Mouse (Mus musculus) C2C12 (cell line): ENCODE results near the gene Hist1h2an. TPM values are rescaled to one million over a fixed set of nuclear protein-coding genes. Genes with fewer than 3 reads are reported as not detected.

Experiments used
- H3K27me3 ChIP-seq: one replicate; pipeline ENCODE4 v1.6.1; 2011; ENCODE audit not compliant: control insufficient read depth, insufficient read depth, insufficient read length
- H3K36me3 ChIP-seq: one replicate; pipeline ENCODE4 v1.6.1; 2011; ENCODE audit not compliant: control insufficient read depth, insufficient read depth
- H3K4me3 ChIP-seq: one replicate; pipeline ENCODE4 v1.5.1; 2011; ENCODE audit warnings: mild to moderate bottlenecking, control low read depth; ENCODE audit not compliant: poor library complexity, insufficient read depth, severe bottlenecking
- H3K79me2 ChIP-seq: one replicate; pipeline ENCODE4 v1.6.1; 2011; ENCODE audit not compliant: control insufficient read depth, insufficient read depth
- H3K79me3 ChIP-seq: one replicate; pipeline ENCODE4 v1.6.1; 2011; ENCODE audit warnings: low read depth, control low read depth
- H3ac ChIP-seq: one replicate; pipeline ENCODE3; 2011; ENCODE audit warnings: low read depth; ENCODE audit not compliant: control insufficient read depth, insufficient read length
- CEBPB ChIP-seq: IDR thresholded peaks from one replicate; pipeline ENCODE4 v1.6.1; 2011; ENCODE audit warnings: low read depth, mild to moderate bottlenecking, control low read depth, moderate library complexity
- CTCF ChIP-seq: IDR thresholded peaks from one replicate; pipeline ENCODE4 v1.5.1; 2011; ENCODE audit not compliant: control insufficient read depth, insufficient read depth, insufficient read length
- FOSL1 ChIP-seq: IDR thresholded peaks from one replicate; pipeline ENCODE4 v1.8.0; 2011; ENCODE audit warnings: mild to moderate bottlenecking, low read length; ENCODE audit not compliant: poor library complexity, insufficient read depth, severe bottlenecking
- MAX ChIP-seq: IDR thresholded peaks from one replicate; pipeline ENCODE4 v1.6.1; 2011; ENCODE audit warnings: mild to moderate bottlenecking, control low read depth
- MYOD1 ChIP-seq: IDR thresholded peaks from one replicate; pipeline ENCODE4 v1.6.1; 2011; ENCODE audit warnings: low read depth; ENCODE audit not compliant: control insufficient read depth, insufficient read length
- MYOG ChIP-seq: IDR thresholded peaks from one replicate; pipeline ENCODE4 v1.6.1; 2011; ENCODE audit not compliant: control insufficient read depth, insufficient read length; ENCODE audit errors: extremely low read depth
- USF1 ChIP-seq: IDR thresholded peaks from one replicate; pipeline ENCODE4 v1.6.1; 2011; ENCODE audit warnings: low read depth, mild to moderate bottlenecking, control low read depth, moderate library complexity
- polyA plus RNA-seq: library from polyadenylated mRNA; unstranded; fragments of >200 nt; fragmentation: generic; extraction: Trizol; gene quantifications from one replicate; pipeline ENCODE4 v1.2.1, GENCODE M21; 2012; ENCODE audit warnings: missing spikeins

The Hist1h2an gene
- polyA plus RNA-seq, 1 experiment, result 18.1 TPM

DNA sequence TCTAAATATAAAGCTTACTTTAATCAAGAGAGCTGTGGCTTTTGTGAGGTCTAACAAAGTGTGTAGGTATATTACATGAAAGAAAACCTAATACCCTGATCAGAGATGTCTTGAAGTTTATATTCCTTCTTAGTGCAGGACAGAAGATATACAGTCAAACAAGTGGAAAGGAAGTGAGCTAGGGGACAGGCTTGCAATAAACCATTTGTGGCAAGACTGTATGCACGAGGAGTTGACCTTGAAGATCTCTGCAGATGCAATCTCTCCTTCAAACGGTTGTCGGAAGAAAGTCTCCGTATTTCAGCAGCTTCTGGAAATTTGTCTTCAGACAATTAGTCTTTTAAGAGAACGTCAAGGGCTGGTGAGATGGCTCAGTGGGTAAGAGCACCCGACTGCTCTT lies 2.9 kb upstream of the Hist1h2an start:
- TF ChIP-seq USF1 (no peak), CTCF (no peak), CEBPB (no peak)
- Histone ChIP-seq H3K79me2 (no peaks in the 10 kb centered on the region), H3ac (no peak overlapping the region), H3K36me3 (no peaks in the 10 kb centered on the region), H3K79me3 (no peaks in the 10 kb centered on the region), H3K4me3 (no peak overlapping the region), H3K27me3 (no peaks in the 10 kb centered on the region)

DNA sequence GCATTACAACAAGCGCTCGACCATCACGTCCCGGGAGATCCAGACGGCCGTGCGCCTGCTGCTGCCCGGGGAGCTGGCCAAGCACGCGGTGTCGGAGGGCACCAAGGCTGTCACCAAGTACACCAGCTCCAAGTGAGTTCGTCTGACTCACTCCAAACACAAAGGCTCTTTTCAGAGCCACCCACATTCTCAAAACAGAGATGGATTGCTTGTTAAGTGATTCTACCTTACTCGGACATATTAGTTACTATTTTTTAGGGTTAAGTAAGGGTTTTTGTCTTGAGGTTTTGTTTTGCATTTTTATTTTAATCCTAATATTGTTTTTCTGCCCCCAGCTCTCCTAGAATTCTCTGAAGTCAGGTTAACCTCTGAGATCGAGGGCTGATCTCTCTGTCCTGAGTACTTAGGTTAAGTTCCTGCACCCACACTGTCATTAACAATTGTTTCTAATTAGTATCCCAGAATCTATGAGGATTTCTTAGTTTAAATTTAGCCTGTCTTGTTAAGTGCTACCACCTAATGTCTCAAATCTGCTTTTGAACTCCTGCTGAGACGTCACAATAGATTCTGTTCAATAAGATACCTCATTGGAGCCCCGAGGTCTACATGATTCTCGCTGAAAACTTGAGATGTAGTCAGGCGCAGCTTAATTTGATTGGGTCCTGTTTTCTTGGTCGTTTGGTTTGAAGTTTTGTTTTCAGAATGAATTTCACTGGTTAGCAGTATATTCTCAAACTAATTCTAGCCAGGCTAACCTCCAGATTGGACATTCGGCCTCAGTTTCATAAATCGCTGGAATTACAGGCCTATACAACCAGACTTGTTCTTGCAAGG lies 959 bp upstream of the Hist1h2an start:
- Histone ChIP-seq H3K79me3 (no peaks in the 10 kb centered on the region), H3K4me3 (no peak overlapping the region), H3K79me2 (no peaks in the 10 kb centered on the region), H3K36me3 (no peaks in the 10 kb centered on the region), H3K27me3 (no peaks in the 10 kb centered on the region), H3ac (peak overlapping the region; percentile 32)
- TF ChIP-seq FOSL1 (no peak), MYOD1 (no peak), USF1 (no peak), MAX (no peak), MYOG (no peak), CTCF (no peak), CEBPB (no peak)

DNA sequence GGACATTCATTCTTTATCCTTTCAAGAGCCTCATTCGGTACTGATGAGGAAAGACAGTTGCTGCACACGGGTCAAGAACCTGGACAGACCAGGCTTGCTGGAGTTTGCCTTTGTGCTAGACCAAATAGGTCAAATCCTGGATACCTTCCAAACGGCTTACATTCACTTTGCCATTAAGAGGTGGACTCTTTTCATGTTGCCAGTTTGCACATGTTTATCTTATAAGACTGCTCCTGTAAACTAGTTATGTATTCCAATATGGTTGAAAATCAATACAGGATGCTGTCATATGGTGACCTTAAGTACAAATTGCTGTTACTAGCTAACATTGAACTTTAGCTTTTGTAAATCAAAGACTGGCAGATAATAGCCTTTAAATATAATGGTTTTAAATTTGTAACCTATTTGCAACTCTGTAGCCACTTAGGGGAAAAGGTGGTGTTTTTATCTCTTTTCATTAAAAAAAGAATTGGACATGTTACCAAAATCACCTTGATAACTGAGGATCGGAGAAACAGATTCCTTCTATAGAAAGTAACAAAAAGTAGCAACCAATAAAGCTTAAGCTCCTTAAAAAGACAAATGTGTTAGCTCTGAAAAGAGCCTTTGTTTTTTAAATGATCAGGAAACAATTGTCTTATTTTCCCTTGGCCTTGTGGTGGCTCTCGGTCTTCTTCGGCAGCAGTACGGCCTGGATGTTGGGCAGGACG lies 674 bp downstream of the Hist1h2an start:
- H3K79me2 ChIP-seq, result no peaks in the 10 kb centered on the region
- no peaks in the 10 kb centered on the region for H3K27me3 ChIP-seq
- no peaks in the 10 kb centered on the region for H3K79me3 ChIP-seq
- peak overlapping the region; percentile 18 for H3K4me3 ChIP-seq
- TF ChIP-seq MAX, result no peak
- TF ChIP-seq USF1, result no peak
- TF ChIP-seq CTCF, result no peak
- H3K36me3 ChIP-seq, result no peaks in the 10 kb centered on the region
- peak overlapping the region; percentile 59 for H3ac ChIP-seq

DNA sequence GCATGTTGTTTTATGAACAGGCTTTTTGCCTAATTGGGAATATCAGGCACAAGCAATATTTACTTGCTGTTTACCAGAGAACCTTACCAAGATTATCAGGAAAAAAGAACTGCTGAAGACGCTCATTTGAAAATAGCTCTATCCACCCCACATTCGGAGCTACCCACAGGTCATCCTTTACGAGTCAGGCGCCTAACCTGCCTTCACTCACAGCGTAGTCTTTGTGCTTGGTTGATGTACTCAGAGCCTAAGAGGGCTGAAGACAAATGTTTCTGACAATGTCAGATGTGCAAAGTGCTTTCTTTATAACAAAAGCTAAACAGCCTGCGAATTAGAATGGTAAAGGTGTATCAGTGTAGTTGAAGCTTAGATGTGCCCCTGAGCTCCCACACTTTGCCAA lies 2.7 kb downstream of the Hist1h2an start:
- Histone ChIP-seq H3ac (no peak overlapping the region), H3K79me3 (no peaks in the 10 kb centered on the region), H3K79me2 (no peaks in the 10 kb centered on the region), H3K4me3 (no peak overlapping the region), H3K36me3 (no peaks in the 10 kb centered on the region), H3K27me3 (no peaks in the 10 kb centered on the region)
- TF ChIP-seq MYOG, result no peak
- TF ChIP-seq MAX, result no peak
- no peak for TF ChIP-seq USF1
- TF ChIP-seq CTCF, result no peak
- no peak for TF ChIP-seq FOSL1
- no peak for TF ChIP-seq MYOD1
- TF ChIP-seq CEBPB, result no peak

DNA sequence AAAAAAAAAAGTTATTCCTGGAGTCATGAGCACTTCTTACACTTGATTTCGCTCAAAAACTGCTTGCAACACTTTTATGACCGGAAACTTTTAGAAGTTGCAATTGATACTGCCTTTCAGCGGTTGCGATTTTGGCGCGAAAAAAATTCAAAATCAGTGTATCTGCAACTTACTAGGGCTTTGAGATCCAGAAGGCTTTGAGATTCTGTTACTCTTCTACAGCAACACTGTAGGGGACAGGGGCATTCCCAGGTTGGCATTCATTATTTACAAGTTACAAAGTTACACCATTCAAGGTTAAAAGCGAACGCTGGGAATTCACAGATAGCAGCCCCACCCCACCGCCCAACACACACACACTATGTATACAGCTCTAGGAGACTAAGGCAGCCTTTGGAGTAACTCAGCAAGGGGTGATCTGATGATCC lies 3.3 kb downstream of the Hist1h2an start:
- Histone ChIP-seq H3K4me3 (no peak overlapping the region), H3K79me3 (no peaks in the 10 kb centered on the region), H3ac (peak overlapping the region; percentile 64), H3K36me3 (no peaks in the 10 kb centered on the region), H3K79me2 (no peaks in the 10 kb centered on the region), H3K27me3 (no peaks in the 10 kb centered on the region)
- TF ChIP-seq CEBPB (no peak), CTCF (no peak), FOSL1 (no peak), MYOG (no peak), MAX (no peak), USF1 (no peak)

DNA sequence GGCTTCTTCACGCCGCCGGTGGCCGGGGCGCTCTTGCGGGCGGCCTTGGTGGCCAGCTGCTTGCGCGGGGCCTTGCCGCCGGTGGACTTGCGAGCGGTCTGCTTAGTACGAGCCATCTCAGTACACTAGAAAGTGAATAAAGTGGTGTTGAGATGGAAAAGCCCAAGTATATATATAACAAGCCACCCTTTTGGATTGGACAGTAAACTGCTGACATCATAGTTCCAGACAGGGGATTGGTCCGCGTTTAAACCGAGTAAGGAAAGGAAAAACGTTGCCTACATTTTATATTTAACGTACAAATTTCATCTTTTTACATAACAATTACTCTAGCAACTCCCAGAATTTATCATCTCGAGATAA lies 3.8 kb downstream of the Hist1h2an start, which contains the start of gene Hist1h3i:
Gene Hist1h3i (minus strand): TSS at position 116 of the 363 bp plus-strand sequence.
- peak within 1 kb of the TSS; percentile 8 for H3K4me3 ChIP-seq
- no peaks in the 10 kb centered on the region for H3K79me2 ChIP-seq
- no peaks in the 10 kb centered on the region for H3K27me3 ChIP-seq
- no peaks in the 10 kb centered on the region for H3K36me3 ChIP-seq
- H3K79me3 ChIP-seq, result no peaks in the 10 kb centered on the region
- H3ac ChIP-seq, result peak within 1 kb of the TSS; percentile 64
- TF ChIP-seq CTCF, result no peak
- no peak for TF ChIP-seq FOSL1
- TF ChIP-seq CEBPB, result no peak
- TF ChIP-seq MAX, result no peak
- TF ChIP-seq MYOG, result no peak
